Mouse (Mus musculus) forebrain, embryonic 14.5 days (tissue): Measurements from ENCODE around the gene Ptprd. TPM values are rescaled to one million over a fixed set of nuclear protein-coding genes. Genes with fewer than 3 reads are reported as not detected.

Experiments
- ATAC-seq: fragments of 200-750 bp; cut with Nextera tagmentation; 2 replicates; pipeline ENCODE4 v1.8.0; 2017; ENCODE audit warnings: mild to moderate bottlenecking, moderate library complexity
- DNase-seq: peaks from one replicate; pipeline ENCODE4 v3.0.0-alpha.2; 2015; ENCODE audit warnings: low spot score
- H3K27ac ChIP-seq: fragments of 300-500 bp; sonication (generic); 2 replicates; pipeline ENCODE4 v1.5.1; 2014; ENCODE audit warnings: low read depth, mild to moderate bottlenecking, control low read depth, low read length, moderate library complexity
- H3K27me3 ChIP-seq: fragments of 300-500 bp; sonication (generic); replicated peaks from 2 replicates; pipeline ENCODE4 v1.6.1; 2014; ENCODE audit warnings: low read length, control low read depth, mixed read lengths; ENCODE audit not compliant: control insufficient read depth, insufficient read depth
- H3K36me3 ChIP-seq: fragments of 300-500 bp; sonication (generic); 2 replicates; pipeline ENCODE4 v1.6.1; 2014; ENCODE audit warnings: low read length, control low read depth; ENCODE audit not compliant: control insufficient read depth, insufficient read depth
- H3K4me1 ChIP-seq: fragments of 300-500 bp; sonication (generic); 2 replicates; pipeline ENCODE4 v1.6.1; 2014; ENCODE audit warnings: antibody characterized with exemption, low read length, control low read depth; ENCODE audit not compliant: control insufficient read depth, insufficient read depth
- H3K4me2 ChIP-seq: fragments of 300-500 bp; sonication (generic); 2 replicates; pipeline ENCODE4 v1.6.1; 2014; ENCODE audit warnings: mild to moderate bottlenecking, control low read depth, low read length
- H3K4me3 ChIP-seq: fragments of 300-500 bp; sonication (generic); 2 replicates; pipeline ENCODE4 v1.5.1; 2014; ENCODE audit warnings: low read depth, low read length, control low read depth
- H3K9ac ChIP-seq: fragments of 300-500 bp; sonication (generic); 2 replicates; pipeline ENCODE4 v1.6.1; 2014; ENCODE audit warnings: mild to moderate bottlenecking, low read length, control low read depth, moderate library complexity
- H3K9me3 ChIP-seq: fragments of 300-500 bp; sonication (generic); replicated peaks from 2 replicates; pipeline ENCODE4 v1.6.1; 2016; ENCODE audit warnings: low read length, control low read depth, mixed read lengths; ENCODE audit not compliant: control insufficient read depth
- WGBS: fragments of 180-500 bp; shearing (Covaris S2); extraction: QIAGEN DNeasy Blood & Tissue Kit; methylation state at CpG from one replicate; pipeline ENCODE4 v1.1.7; 2014; 5-methylcytosine and 5-hydroxymethylcytosine counted together
- polyA plus RNA-seq: library from polyadenylated mRNA; unstranded; fragments of >200 nt; fragmentation: Nextera tagmentation; extraction: Ambion mirVana; gene quantifications from 2 replicates; pipeline ENCODE4 v1.2.1, GENCODE M21; 2014

The Ptprd gene
- polyA plus RNA-seq, 1 experiment from 2014 or later: 43.3 TPM

DNA sequence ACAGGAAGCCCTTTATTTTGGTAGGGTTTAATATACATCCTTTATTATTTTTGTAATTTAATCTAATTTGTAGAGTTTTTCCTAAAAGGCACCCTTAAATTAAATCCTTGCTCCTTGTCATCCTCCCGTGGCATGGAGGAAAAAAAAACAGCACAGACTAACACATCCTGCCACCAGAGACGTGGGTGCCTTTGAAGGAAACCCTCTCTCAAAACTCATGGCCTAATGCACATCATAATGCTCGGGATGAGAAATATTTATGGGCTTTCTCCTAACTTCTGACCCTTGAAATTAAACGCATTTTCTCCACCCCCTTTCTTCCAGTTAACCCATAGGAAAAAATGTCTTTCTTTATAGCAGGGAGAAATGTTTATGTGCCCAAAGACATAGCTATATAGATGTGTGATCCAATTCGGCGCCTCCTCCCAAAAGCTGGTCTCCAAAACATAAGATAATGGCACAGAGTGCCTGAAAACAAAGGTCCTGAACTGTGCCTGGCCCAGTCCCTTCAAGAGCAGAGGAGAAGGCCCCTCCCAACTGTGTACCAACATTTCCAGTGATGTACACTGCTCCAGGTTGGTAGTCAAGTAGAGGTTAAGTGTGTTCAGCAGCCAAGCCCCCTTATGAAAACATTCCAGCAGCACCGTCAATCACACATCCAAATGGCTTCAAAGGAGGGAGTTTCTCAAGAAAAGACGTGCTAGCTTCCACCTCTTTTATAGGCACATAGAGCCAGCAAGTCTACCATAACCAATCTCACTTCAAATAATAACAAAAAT is 1860.4 kb downstream of the Ptprd start:
- Histone ChIP-seq H3K4me2 (no peak overlapping the region), H3K36me3 (no peaks in the 10 kb centered on the region), H3K4me1 (no peaks in the 10 kb centered on the region), H3K9me3 (no peaks in the 10 kb centered on the region), H3K9ac (no peak overlapping the region), H3K27me3 (no peaks in the 10 kb centered on the region), H3K4me3 (no peak overlapping the region), H3K27ac (no peak overlapping the region)
- no peak; the same call in 1 of the 2 replicates for ATAC-seq
- DNase-seq: no peak
- WGBS: 67% methylated on average over 8 of the region's 8 CpGs

DNA sequence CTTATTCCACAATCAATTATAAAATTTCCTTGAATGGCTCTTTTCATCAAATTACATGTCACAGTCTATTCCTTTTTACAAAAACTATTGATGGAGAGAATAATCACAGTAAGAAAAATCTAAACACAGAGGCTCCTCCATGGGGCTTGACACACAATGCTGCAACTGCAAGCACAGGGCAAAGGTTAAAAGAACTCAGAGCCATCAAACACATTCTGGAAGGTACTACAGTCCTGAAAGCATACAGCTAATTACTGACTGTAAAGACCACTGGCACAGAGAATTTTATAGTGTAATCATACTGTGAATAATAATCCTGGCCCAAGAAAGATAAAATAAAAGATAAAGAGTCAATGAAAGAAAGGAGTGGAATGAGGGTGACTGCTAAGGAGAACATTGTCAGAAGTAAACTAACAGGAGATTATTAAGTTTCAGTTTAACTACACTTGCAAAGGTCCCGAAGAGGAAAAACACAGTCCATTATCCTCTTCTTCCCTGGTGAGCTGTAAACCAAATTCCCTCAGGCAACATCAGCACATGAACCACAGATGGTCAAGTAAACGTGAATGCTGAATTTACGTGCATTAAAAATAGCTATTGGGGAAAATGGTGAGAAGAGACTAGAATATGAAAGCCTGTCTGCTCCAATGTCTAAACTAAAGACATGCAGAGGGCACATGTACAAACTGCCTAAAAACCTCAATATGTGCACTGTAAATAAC is 1861.4 kb downstream of the Ptprd start:
- H3K4me2 ChIP-seq: no peak overlapping the region
- H3K4me1 ChIP-seq: no peaks in the 10 kb centered on the region
- ATAC-seq: no peak
- H3K9me3 ChIP-seq: no peaks in the 10 kb centered on the region
- H3K4me3 ChIP-seq: no peak overlapping the region
- no peaks in the 10 kb centered on the region for H3K36me3 ChIP-seq
- no peak for DNase-seq
- 40% methylated on average over 3 of the region's 3 CpGs for WGBS
- H3K27ac ChIP-seq: no peak overlapping the region; the same call in 1 of the 2 replicates
- no peak overlapping the region for H3K9ac ChIP-seq
- no peaks in the 10 kb centered on the region for H3K27me3 ChIP-seq

DNA sequence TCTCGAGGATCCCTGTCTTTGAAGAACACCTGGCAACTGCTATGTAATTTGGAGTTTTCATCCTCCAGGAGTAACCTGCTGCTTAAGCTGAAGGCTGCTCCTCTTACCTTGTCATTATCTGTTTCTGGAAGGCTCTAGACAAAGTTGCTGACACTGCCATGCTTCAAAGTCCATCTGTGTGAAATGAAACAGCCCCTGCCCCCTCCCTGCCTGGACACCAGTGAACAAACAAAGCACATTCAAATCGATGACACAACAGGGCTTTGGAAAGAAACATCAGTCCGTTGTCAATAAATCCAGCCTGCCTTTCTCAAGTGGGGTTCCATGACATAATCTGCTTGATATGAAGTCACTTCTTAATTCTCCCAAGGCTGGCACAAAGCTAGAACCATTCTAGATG is 1867.7 kb downstream of the Ptprd start:
- no peaks in the 10 kb centered on the region for H3K27me3 ChIP-seq
- DNase-seq (no peak), ATAC-seq (no peak)
- H3K36me3 ChIP-seq: no peaks in the 10 kb centered on the region
- no peaks in the 10 kb centered on the region for H3K9me3 ChIP-seq
- no peak overlapping the region for H3K4me2 ChIP-seq
- WGBS: 74% methylated on average over 3 of the region's 3 CpGs
- H3K4me3 ChIP-seq: no peak overlapping the region
- H3K27ac ChIP-seq: no peak overlapping the region
- no peaks in the 10 kb centered on the region for H3K4me1 ChIP-seq
- no peak overlapping the region for H3K9ac ChIP-seq

DNA sequence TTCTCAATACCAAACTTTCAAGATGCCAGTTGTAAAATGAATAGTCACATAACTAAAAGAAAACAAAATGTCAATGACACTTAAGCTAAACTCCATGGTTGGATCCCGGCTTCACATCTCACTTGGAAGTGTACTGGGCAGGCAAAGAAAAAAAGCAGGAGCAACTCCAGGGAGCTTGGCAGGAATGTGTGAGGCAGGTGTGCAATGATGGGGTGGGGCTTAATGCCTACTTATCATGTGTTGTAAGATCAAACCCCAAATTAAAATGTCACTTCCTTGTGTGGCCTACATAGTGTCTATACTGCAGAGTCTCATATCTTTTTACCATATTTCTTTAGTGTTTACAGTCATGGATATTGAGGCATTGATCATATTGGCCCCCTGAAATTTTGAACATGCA is 1873.8 kb downstream of the Ptprd start:
- Histone ChIP-seq H3K27ac (no peak overlapping the region), H3K9me3 (no peaks in the 10 kb centered on the region), H3K4me1 (no peaks in the 10 kb centered on the region), H3K4me2 (no peak overlapping the region), H3K9ac (no peak overlapping the region), H3K27me3 (no peaks in the 10 kb centered on the region), H3K4me3 (no peak overlapping the region), H3K36me3 (no peaks in the 10 kb centered on the region)
- ATAC-seq: no peak
- DNase-seq: no peak
- 69% methylated on average over 1 of the region's 1 CpGs for WGBS

DNA sequence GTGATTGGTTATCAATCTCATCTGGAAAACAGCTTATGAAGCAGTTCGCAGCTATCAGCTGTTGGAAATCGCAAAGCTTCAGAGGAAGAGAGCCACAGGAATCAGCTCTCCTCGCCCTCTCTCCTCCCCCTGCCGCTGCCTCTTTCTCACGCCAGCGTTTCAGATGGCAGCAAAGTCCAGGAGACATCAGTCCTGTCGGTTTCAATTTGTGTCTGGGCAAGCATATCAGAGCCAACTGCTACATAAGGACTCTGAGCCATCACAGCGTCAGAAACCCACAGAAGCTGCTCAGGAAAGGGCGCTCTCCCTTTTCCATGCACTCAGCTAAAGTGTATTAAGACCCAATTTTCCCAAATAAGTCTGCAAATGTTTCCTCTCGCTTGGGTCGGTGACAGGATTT is 1884.4 kb downstream of the Ptprd start:
- Histone ChIP-seq H3K9ac (peak overlapping the region; percentile 43; the same call in 1 of the 2 replicates), H3K27ac (peak overlapping the region; percentile 21; the same call in 1 of the 2 replicates), H3K4me1 (peaks cover 18% of the 10 kb centered on the region), H3K27me3 (no peaks in the 10 kb centered on the region), H3K4me3 (no peak overlapping the region), H3K9me3 (no peaks in the 10 kb centered on the region), H3K36me3 (no peaks in the 10 kb centered on the region), H3K4me2 (peak overlapping the region; percentile 38)
- no peak for ATAC-seq
- DNase-seq: peak; percentile 61
- 19% methylated on average over 11 of the region's 11 CpGs for WGBS

DNA sequence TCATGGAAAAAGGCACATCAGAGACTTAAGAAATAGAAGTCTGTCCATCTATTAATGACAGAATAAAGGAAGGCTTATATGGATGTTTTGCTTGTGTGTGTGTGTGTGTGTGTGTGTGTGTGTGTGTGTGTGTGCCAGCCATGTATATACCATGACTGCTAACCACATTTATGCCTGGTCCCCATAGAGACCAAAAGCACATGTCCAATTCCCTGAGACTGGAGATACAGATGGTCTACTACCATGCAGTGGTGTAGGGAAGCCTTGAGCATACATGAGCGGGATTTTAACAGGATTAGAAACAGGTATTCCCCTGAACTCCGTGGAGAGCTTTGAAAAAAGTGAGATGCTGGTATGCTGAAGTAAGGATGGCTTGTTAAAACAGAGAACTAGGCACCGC is 1886.1 kb downstream of the Ptprd start:
- Histone ChIP-seq H3K36me3 (no peaks in the 10 kb centered on the region), H3K27ac (no peak overlapping the region), H3K27me3 (no peaks in the 10 kb centered on the region), H3K4me1 (peaks cover 18% of the 10 kb centered on the region), H3K4me3 (no peak overlapping the region), H3K9ac (no peak overlapping the region), H3K9me3 (no peaks in the 10 kb centered on the region), H3K4me2 (no peak overlapping the region)
- ATAC-seq (no peak), DNase-seq (no peak)
- WGBS: 91% methylated on average over 3 of the region's 3 CpGs

DNA sequence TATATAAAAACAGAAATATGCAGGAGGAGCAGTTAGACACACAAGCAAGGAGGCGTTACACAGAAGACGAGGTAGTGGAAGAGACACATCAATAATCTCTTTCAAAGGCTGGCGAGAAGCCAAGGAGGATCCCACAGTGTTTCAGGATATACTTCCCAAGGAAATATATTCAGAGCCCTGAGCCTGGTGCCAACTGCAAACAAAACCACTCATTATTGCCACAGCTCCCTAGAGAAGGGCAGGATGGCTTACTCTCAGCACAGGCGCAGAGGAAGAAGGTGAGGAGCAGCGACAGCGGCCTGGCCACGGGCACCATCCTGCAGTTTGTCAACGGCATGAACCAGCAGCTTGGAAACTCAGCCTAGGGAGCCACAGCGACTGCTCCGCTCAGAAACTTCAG is 1886.8 kb downstream of the Ptprd start:
- H3K4me1 ChIP-seq: peaks cover 18% of the 10 kb centered on the region

DNA sequence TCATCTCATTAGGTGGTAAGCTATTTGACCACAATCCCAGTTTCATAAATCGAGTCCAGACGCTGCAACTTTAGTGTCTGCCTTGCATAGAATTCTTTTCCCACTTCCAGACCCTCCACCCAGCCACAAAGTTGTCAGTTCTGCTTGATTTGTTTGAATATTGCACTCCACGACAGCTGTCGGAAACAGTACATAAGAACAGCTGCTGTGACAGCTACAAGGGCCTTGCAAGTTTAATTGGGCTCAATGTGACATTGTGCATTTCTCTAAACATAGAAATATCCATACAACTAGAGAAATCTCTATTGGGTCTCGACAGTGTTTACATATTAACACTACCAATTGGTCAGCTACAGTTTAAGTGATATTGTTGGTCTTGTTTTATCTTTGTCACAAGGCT is 1887.3 kb downstream of the Ptprd start:
- Histone ChIP-seq H3K27me3 (no peaks in the 10 kb centered on the region), H3K9me3 (no peaks in the 10 kb centered on the region), H3K4me1 (peaks cover 18% of the 10 kb centered on the region), H3K36me3 (no peaks in the 10 kb centered on the region), H3K4me3 (no peak overlapping the region), H3K9ac (no peak overlapping the region), H3K27ac (peak overlapping the region; percentile 1; the same call in 1 of the 2 replicates), H3K4me2 (no peak overlapping the region)
- WGBS: 43% methylated on average over 5 of the region's 5 CpGs
- DNase-seq (peak; percentile 78), ATAC-seq (peak; percentile 83)

More for the DNA sequence above, 1886.8 kb downstream of the Ptprd start:
- DNase-seq (peak; percentile 71), ATAC-seq (peak; percentile 57)
- Histone ChIP-seq H3K4me3 (no peak overlapping the region), H3K4me2 (no peak overlapping the region), H3K9me3 (no peaks in the 10 kb centered on the region), H3K27ac (no peak overlapping the region), H3K27me3 (no peaks in the 10 kb centered on the region), H3K9ac (no peak overlapping the region), H3K36me3 (no peaks in the 10 kb centered on the region)
- WGBS: 51% methylated on average over 10 of the region's 10 CpGs

DNA sequence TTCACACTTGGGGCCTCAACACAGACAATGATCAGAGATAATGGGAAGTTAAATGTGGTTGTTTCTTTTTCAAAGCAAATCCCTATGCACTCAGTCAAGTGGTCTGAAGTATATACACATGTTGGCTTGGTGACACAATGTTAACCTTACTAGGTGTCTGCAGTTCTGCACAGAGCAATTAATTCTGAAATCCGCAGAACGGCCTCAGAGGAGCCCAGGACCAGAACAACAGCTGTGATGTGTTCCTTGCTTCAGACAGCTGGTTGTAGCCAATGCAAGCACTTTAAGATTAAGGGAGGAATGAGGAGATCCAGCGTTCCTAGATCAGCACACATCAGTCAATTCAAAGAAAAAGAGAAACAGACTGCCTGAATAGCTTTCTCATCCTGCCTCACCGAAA is 1891.9 kb downstream of the Ptprd start:
- Histone ChIP-seq H3K36me3 (no peaks in the 10 kb centered on the region), H3K4me2 (no peak overlapping the region), H3K27ac (no peak overlapping the region), H3K9ac (no peak overlapping the region), H3K27me3 (no peaks in the 10 kb centered on the region), H3K9me3 (no peaks in the 10 kb centered on the region), H3K4me1 (peaks cover 5% of the 10 kb centered on the region), H3K4me3 (no peak overlapping the region)
- no peak for DNase-seq
- WGBS: 78% methylated on average over 4 of the region's 4 CpGs
- ATAC-seq: no peak
